Mouse (Mus musculus): ENCODE measurements around the gene Pak7. TPM values are rescaled to one million over a fixed set of nuclear protein-coding genes. Genes with fewer than 3 reads are reported as not detected.

Pak7 gene
- polyA plus RNA-seq, 1 experiment = 0.02 TPM

- no peaks in the 10 kb centered on the region for H3K4me1 ChIP-seq (ENCODE audit: control insufficient read depth)
- no peak overlapping the region for H3K4me3 ChIP-seq (replicated peaks)
- H3K27me3 ChIP-seq (ENCODE audit: control insufficient read depth) = peaks cover 31% of the 10 kb centered on the region
- H3K9me3 ChIP-seq (ENCODE audit: control insufficient read depth, low read length) = no peaks in the 10 kb centered on the region
- TF ChIP-seq TAL1 (IDR thresholded peaks at IDR 0.05; ENCODE audit: low read length) (no peak), GATA1 (IDR thresholded peaks at IDR 0.05; ENCODE audit: low read length) (no peak)
- no peaks in the 10 kb centered on the region for H3K36me3 ChIP-seq (ENCODE audit: control insufficient read depth)
These were observed 328.6 kb downstream of the Pak7 start for GRCm38 (mm10) chr2:136059029-136059669.

GRCm38 (mm10) chr2:136058398-136058797 is 329.4 kb downstream of the Pak7 start:
- no peak for TF ChIP-seq TAL1 (IDR thresholded peaks at IDR 0.05; ENCODE audit: low read length)
- TF ChIP-seq GATA1 (IDR thresholded peaks at IDR 0.05; ENCODE audit: low read length) = no peak
- Histone ChIP-seq H3K4me1 (ENCODE audit: control insufficient read depth) (no peaks in the 10 kb centered on the region), H3K9me3 (ENCODE audit: control insufficient read depth, low read length) (no peaks in the 10 kb centered on the region), H3K4me3 (replicated peaks) (no peak overlapping the region), H3K36me3 (ENCODE audit: control insufficient read depth) (no peaks in the 10 kb centered on the region), H3K27me3 (ENCODE audit: control insufficient read depth) (peaks cover 31% of the 10 kb centered on the region)

- peaks cover 31% of the 10 kb centered on the region for H3K27me3 ChIP-seq (ENCODE audit: control insufficient read depth)
- no peaks in the 10 kb centered on the region for H3K4me1 ChIP-seq (ENCODE audit: control insufficient read depth)
- H3K36me3 ChIP-seq (ENCODE audit: control insufficient read depth) = no peaks in the 10 kb centered on the region
- TF ChIP-seq GATA1 (IDR thresholded peaks at IDR 0.05; ENCODE audit: low read length) (no peak), TAL1 (IDR thresholded peaks at IDR 0.05; ENCODE audit: low read length) (no peak)
- H3K4me3 ChIP-seq (replicated peaks) = no peak overlapping the region
- H3K9me3 ChIP-seq (ENCODE audit: control insufficient read depth, low read length) = no peaks in the 10 kb centered on the region
These were observed 329.9 kb downstream of the Pak7 start for GRCm38 (mm10) chr2:136057861-136058331.

GRCm38 (mm10) chr2:136051688-136052289 is 336.0 kb downstream of the Pak7 start, which contains the start of gene Lamp5:
Gene Lamp5 (plus strand): TSS chr2:136052239.
- Histone ChIP-seq H3K4me1 (ENCODE audit: control insufficient read depth) (no peaks in the 10 kb centered on the region), H3K9me3 (ENCODE audit: control insufficient read depth, low read length) (no peaks in the 10 kb centered on the region), H3K27me3 (ENCODE audit: control insufficient read depth) (peaks cover 8% of the 10 kb centered on the region; the same call in 1 of the 2 replicates), H3K4me3 (replicated peaks) (no peak within 1 kb of the TSS), H3K36me3 (ENCODE audit: control insufficient read depth) (no peaks in the 10 kb centered on the region)
- TF ChIP-seq TAL1 (IDR thresholded peaks at IDR 0.05; ENCODE audit: low read length) = no peak
- TF ChIP-seq GATA1 (IDR thresholded peaks at IDR 0.05; ENCODE audit: low read length) = no peak

- H3K27me3 ChIP-seq (ENCODE audit: control insufficient read depth) = peaks cover 8% of the 10 kb centered on the region; the same call in 1 of the 2 replicates
- H3K36me3 ChIP-seq (ENCODE audit: control insufficient read depth) = no peaks in the 10 kb centered on the region
- H3K4me3 ChIP-seq (replicated peaks) = no peak overlapping the region
- no peaks in the 10 kb centered on the region for H3K4me1 ChIP-seq (ENCODE audit: control insufficient read depth)
- H3K9me3 ChIP-seq (ENCODE audit: control insufficient read depth, low read length) = no peaks in the 10 kb centered on the region
- no peak for TF ChIP-seq GATA1 (IDR thresholded peaks at IDR 0.05; ENCODE audit: low read length)
- no peak for TF ChIP-seq TAL1 (IDR thresholded peaks at IDR 0.05; ENCODE audit: low read length)
These were observed 336.8 kb downstream of the Pak7 start for GRCm38 (mm10) chr2:136050793-136051615.

- Histone ChIP-seq H3K4me1 (ENCODE audit: control insufficient read depth) (no peaks in the 10 kb centered on the region), H3K4me3 (replicated peaks) (no peak overlapping the region), H3K27me3 (ENCODE audit: control insufficient read depth) (peaks cover 8% of the 10 kb centered on the region; the same call in 1 of the 2 replicates), H3K36me3 (ENCODE audit: control insufficient read depth) (no peaks in the 10 kb centered on the region), H3K9me3 (ENCODE audit: control insufficient read depth, low read length) (no peaks in the 10 kb centered on the region)
- no peak for TF ChIP-seq GATA1 (IDR thresholded peaks at IDR 0.05; ENCODE audit: low read length)
- no peak for TF ChIP-seq TAL1 (IDR thresholded peaks at IDR 0.05; ENCODE audit: low read length)
These were observed 339.3 kb downstream of the Pak7 start for GRCm38 (mm10) chr2:136048464-136048863.

Other genes starting within 250 kb of the Pak7 start
- gene Ankef1, start 113.9 kb upstream of the Pak7 start, polyA plus RNA-seq (2012) = 0.01 TPM in 1 of 2 replicates, not detected in the other